Mouse (Mus musculus): ENCODE measurements around the gene Slc44a1. TPM values are rescaled to one million over a fixed set of nuclear protein-coding genes. Genes with fewer than 3 reads are reported as not detected.

The Slc44a1 gene
- polyA plus RNA-seq, 1 experiment from 2014 or later: 11.6 TPM

DNA sequence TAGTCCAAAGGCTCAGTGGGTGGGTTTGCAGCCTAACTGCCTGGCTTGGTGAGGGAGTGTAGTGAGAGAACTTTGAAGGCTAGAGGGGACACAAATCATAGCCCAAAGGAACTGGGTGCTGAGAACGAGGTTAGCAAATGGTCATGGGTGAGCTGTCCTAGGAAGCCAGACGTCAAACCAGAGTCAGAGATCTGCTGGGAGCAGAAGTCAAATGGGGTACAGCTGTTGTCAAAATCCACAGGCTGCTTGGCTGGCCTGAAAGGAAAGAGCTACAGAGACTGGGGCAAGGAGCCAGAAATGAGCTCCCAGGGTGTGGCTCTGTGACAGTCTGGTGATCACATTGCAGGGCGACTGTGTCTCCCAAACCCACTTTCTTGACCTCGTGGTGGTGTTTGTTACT lies 188.7 kb downstream of the Slc44a1 start:
- WGBS: 68% methylated on average over 4 of the region's 4 CpGs
- Histone ChIP-seq H3K4me3 (replicated peaks) (no peak overlapping the region), H3K36me3 (no peaks in the 10 kb centered on the region), H3K9ac (replicated peaks) (no peak overlapping the region), H3K27me3 (no peaks in the 10 kb centered on the region), H3K4me1 (replicated peaks) (peaks cover 36% of the 10 kb centered on the region), H3K9me3 (no peaks in the 10 kb centered on the region), H3K27ac (no peak overlapping the region), H3K4me2 (replicated peaks) (no peak overlapping the region)
- no peak for ATAC-seq

DNA sequence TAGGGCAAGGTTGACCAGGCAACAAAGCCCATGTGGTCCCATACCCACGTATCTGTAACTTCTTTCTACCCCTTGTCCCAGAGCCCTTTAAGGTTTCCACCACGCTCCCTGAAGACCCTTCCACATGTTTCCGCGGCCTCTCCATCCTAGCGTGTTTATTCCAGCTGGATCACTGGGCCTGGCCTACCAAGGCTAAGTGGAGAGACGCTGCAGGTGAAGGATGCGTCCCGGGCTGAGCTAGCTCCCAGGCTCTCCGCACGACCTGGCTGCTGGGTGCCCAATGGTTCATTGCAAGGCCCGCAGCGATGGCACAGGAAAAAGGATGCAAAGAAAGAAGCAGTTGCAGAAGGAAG lies 190.7 kb downstream of the Slc44a1 start:
- Histone ChIP-seq H3K36me3 (no peaks in the 10 kb centered on the region), H3K9ac (replicated peaks) (peak overlapping the region; percentile 73), H3K4me3 (replicated peaks) (peak overlapping the region; percentile 82), H3K27ac (peak overlapping the region; percentile 93), H3K4me2 (replicated peaks) (peak overlapping the region; percentile 62), H3K27me3 (no peaks in the 10 kb centered on the region), H3K9me3 (no peaks in the 10 kb centered on the region), H3K4me1 (replicated peaks) (peaks cover 44% of the 10 kb centered on the region)
- peak; percentile 80 for ATAC-seq
- 7% methylated on average over 12 of the region's 12 CpGs for WGBS

DNA sequence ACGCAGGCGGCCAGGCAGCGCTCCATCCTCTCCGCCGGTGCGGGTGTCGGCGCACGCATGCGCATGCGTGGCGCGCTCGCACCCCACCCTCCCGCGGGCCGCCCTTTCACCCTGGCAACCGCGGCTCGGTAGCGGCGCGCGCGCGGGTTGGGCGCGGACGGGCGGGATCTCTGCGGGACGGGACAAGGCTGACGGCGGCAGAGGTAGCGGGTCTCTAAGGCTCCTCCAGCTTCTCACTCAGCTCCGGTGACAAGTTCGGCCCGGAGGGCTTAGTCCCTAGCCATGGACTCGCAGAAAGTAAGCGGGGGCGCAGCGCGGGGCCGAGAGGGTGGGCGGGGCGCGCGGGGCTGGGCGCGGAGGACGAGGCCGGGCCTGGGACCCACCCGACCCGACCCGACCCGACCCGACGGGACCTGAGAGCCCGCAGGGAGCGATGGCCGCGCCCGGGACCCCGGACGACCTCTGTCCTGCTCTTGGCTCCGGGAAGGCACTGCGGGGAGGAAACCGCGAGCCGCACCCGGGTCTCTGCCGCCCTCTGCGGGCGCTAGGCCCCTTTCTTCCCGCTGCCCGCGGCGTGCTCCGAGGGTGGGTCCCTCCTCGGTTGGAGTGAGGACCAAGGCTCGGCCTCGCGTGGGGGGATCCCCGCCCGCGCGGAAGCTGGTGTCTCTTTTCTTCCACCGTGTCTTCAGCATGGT lies 191.2 kb downstream of the Slc44a1 start, which contains the start of gene Fsd1l:
TSS of gene Fsd1l (plus strand) at position 156 of the 695 bp plus-strand sequence.
- under 1% methylated on average over 70 of the region's 88 CpGs for WGBS
- Histone ChIP-seq H3K36me3 (no peaks in the 10 kb centered on the region), H3K27ac (peak within 1 kb of the TSS; percentile 93), H3K4me2 (replicated peaks) (peak within 1 kb of the TSS; percentile 62), H3K4me3 (replicated peaks) (peak within 1 kb of the TSS; percentile 82), H3K9me3 (no peaks in the 10 kb centered on the region), H3K9ac (replicated peaks) (peak within 1 kb of the TSS; percentile 73), H3K27me3 (no peaks in the 10 kb centered on the region), H3K4me1 (replicated peaks) (peaks cover 49% of the 10 kb centered on the region)
- peak; percentile 92 for ATAC-seq

GRCm38 (mm10) chr4:53632011-53632349 lies 191.8 kb downstream of the Slc44a1 start:
- ATAC-seq: no peak
- WGBS: 1% methylated on average over 5 of the region's 5 CpGs
- peak overlapping the region; percentile 82 for H3K4me3 ChIP-seq (replicated peaks)
- no peaks in the 10 kb centered on the region for H3K27me3 ChIP-seq
- H3K4me1 ChIP-seq (replicated peaks): peaks cover 55% of the 10 kb centered on the region
- H3K27ac ChIP-seq: peak overlapping the region; percentile 93
- peak overlapping the region; percentile 73 for H3K9ac ChIP-seq (replicated peaks)
- H3K36me3 ChIP-seq: no peaks in the 10 kb centered on the region
- peak overlapping the region; percentile 62 for H3K4me2 ChIP-seq (replicated peaks)
- no peaks in the 10 kb centered on the region for H3K9me3 ChIP-seq

DNA sequence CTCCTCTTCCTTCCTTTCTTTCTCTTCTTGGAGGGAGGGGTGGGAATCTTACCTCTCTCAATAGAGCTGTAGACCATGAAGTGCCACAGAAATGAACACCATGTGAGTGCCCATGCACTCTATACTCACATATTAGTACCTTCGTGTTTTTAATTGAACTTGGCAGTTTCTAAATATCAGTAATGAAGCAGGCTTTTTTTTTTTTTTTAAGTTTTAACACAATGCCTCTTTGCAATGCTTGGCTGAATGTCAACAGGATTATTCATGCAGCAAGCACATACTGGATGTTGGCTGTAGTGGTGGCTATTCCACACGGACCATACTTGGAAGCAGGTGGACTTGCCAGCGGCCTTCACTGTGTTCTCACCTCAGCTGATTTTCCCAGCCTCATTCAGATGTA lies 195.1 kb downstream of the Slc44a1 start:
- WGBS: 57% methylated on average over 3 of the region's 3 CpGs
- Histone ChIP-seq H3K27me3 (no peaks in the 10 kb centered on the region), H3K9ac (replicated peaks) (no peak overlapping the region), H3K36me3 (no peaks in the 10 kb centered on the region), H3K9me3 (no peaks in the 10 kb centered on the region), H3K4me2 (replicated peaks) (no peak overlapping the region), H3K4me1 (replicated peaks) (peaks cover 67% of the 10 kb centered on the region), H3K4me3 (replicated peaks) (no peak overlapping the region), H3K27ac (no peak overlapping the region)
- ATAC-seq: no peak

DNA sequence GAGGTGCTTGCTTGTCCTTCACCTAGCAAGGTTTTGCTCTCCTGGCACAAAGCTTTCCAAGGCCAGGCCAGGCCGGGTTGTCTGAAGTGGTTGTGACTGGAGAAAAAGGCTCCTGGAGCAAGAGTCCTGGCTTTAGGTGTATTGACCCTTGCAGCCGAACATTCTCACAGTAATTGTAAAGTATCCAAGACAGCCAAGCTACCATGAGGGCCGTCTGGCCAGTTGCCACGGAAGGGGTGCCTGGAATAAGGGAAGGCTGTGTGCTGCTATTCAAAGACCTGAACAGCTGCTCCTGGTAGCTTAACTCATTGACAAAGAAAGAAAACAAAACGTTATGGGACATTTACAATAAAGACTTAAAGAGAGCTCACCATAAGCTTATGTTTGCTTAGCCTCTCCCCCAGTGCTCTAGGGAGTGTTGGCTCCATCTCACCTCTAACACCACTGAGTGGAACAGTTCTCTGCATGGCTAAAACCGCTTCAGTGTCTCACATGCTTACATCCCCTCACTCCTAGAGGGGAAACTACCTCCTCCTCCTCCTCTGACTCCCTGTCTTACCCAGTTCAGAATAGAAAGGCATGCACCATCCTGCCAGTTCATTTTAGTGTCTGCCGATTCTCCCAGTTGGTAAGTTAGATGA lies 197.2 kb downstream of the Slc44a1 start:
- whole genome bisulfite sequencing: 36% methylated on average over 7 of the region's 7 CpGs
- Histone ChIP-seq H3K4me3 (replicated peaks) (no peak overlapping the region), H3K27ac (peak overlapping the region; percentile 57; the same call in 1 of the 2 replicates), H3K27me3 (no peaks in the 10 kb centered on the region), H3K4me2 (replicated peaks) (no peak overlapping the region), H3K9ac (replicated peaks) (no peak overlapping the region), H3K4me1 (replicated peaks) (peaks cover 59% of the 10 kb centered on the region), H3K36me3 (peaks cover 6% of the 10 kb centered on the region; the same call in 1 of the 2 replicates), H3K9me3 (no peaks in the 10 kb centered on the region)
- peak; percentile 73 for ATAC-seq

DNA sequence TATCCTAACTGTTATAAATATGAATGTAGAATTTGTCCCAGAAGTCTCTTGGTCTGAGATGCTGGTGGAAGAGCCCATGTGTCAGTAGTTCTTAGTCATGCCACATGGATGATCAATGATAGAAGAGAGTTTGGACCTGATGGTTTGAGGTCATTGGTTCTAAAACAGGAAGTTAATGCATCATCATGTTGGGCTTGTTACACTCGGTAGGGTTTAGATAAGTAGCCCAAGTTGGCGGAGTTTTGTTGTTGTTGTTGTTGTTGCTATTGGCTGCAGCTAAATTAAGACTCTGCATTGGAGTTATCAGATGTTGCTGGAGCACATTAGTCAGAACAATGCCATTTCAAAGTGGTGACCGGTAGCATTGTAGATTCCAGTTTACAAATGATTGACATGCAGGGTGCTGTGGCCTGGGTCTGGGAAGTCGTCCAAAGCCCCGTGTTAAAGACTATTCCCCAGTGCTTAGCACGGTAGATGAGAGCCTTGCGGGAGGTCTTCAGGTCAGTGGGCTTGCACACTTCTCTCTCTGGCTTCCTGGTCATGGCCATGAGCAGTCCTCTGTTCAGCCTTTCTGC lies 198.4 kb downstream of the Slc44a1 start:
- WGBS: 84% methylated on average over 7 of the region's 7 CpGs
- Histone ChIP-seq H3K4me2 (replicated peaks) (no peak overlapping the region), H3K4me3 (replicated peaks) (no peak overlapping the region), H3K9me3 (no peaks in the 10 kb centered on the region), H3K9ac (replicated peaks) (no peak overlapping the region), H3K4me1 (replicated peaks) (peaks cover 47% of the 10 kb centered on the region), H3K36me3 (peaks cover 6% of the 10 kb centered on the region; the same call in 1 of the 2 replicates), H3K27ac (no peak overlapping the region), H3K27me3 (no peaks in the 10 kb centered on the region)
- ATAC-seq: no peak

DNA sequence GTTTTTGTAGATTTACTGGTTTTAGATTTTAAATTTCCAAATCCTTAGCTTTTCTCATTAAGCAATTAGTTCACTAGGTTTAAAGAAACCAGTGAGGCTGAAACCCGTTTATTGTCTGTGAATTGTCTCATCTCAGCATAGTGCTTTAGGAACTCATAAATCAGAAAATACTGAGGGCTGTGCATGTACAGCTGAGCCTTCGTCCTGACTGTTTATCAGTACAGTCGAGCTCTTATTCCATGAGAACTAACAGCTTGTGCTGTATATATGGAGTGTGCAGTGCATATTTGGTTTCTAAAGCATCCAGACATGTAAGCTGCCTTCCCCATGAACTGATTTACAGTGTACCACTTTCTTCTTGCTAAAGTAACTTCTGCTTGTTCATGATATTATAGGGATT lies 217.8 kb downstream of the Slc44a1 start:
- H3K9me3 ChIP-seq: no peaks in the 10 kb centered on the region
- no peak for ATAC-seq
- no peaks in the 10 kb centered on the region for H3K27me3 ChIP-seq
- no peak overlapping the region for H3K27ac ChIP-seq
- no peaks in the 10 kb centered on the region for H3K4me1 ChIP-seq (replicated peaks)
- peaks cover 48% of the 10 kb centered on the region for H3K36me3 ChIP-seq
- no peak overlapping the region for H3K4me2 ChIP-seq (replicated peaks)
- no peak overlapping the region for H3K4me3 ChIP-seq (replicated peaks)
- no peak overlapping the region for H3K9ac ChIP-seq (replicated peaks)
- 78% methylated on average over 3 of the region's 3 CpGs for WGBS

GRCm38 (mm10) chr4:53660711-53661110 lies 220.5 kb downstream of the Slc44a1 start:
- ATAC-seq: no peak
- Histone ChIP-seq H3K27me3 (no peaks in the 10 kb centered on the region), H3K36me3 (peaks cover 50% of the 10 kb centered on the region), H3K4me2 (replicated peaks) (no peak overlapping the region), H3K9me3 (no peaks in the 10 kb centered on the region), H3K4me3 (replicated peaks) (no peak overlapping the region), H3K4me1 (replicated peaks) (no peaks in the 10 kb centered on the region), H3K27ac (no peak overlapping the region), H3K9ac (replicated peaks) (no peak overlapping the region)

Other genes starting within 250 kb of the Slc44a1 start
- gene Fsd1l, start 191.1 kb downstream of the Slc44a1 start, polyA plus RNA-seq (2015; fragmentation: Nextera tagmentation; extraction: Ambion mirVana): 41.9 and 43.4 TPM in 2 replicates

All from midbrain, embryonic 13.5 days (tissue).